Mouse (Mus musculus) liver, adult 2 months (tissue): ENCODE measurements around the gene Kirrel3. TPM values are rescaled to one million over a fixed set of nuclear protein-coding genes. Genes with fewer than 3 reads are reported as not detected.

Source experiments
- DNase-seq: peaks from one replicate; pipeline ENCODE4 v3.0.0-alpha.2; 2011; ENCODE audit warnings: low read depth, low spot score; ENCODE audit errors: extremely low read depth
- H3K27ac ChIP-seq: fragments of 200-500 bp; replicated peaks from 2 replicates; pipeline ENCODE4 v1.5.1; 2012; ENCODE audit warnings: low read depth, mild to moderate bottlenecking, control low read depth, inconsistent platforms, low read length; ENCODE audit not compliant: insufficient read depth
- H3K27me3 ChIP-seq: fragments of 200-500 bp; 2 replicates; pipeline ENCODE4 v1.6.1; 2012; ENCODE audit warnings: mild to moderate bottlenecking, moderate library complexity, low read length, inconsistent platforms; ENCODE audit not compliant: control insufficient read depth, insufficient read depth
- H3K36me3 ChIP-seq: fragments of 200-500 bp; 2 replicates; pipeline ENCODE4 v1.6.1; 2012; ENCODE audit warnings: low read length, inconsistent platforms; ENCODE audit not compliant: control insufficient read depth, insufficient read depth
- H3K4me1 ChIP-seq: fragments of 200-500 bp; 2 replicates; pipeline ENCODE4 v1.6.1; 2011; ENCODE audit warnings: low read length; ENCODE audit not compliant: control insufficient read depth, insufficient read depth
- H3K4me3 ChIP-seq: fragments of 200-500 bp; 2 replicates; pipeline ENCODE4 v1.5.1; 2011; ENCODE audit warnings: low read depth, mild to moderate bottlenecking, control low read depth, low read length, moderate library complexity; ENCODE audit not compliant: insufficient read depth
- H3K79me2 ChIP-seq: fragments of 200-500 bp; 2 replicates; pipeline ENCODE4 v1.6.1; 2012; ENCODE audit warnings: inconsistent platforms, mild to moderate bottlenecking, low read length, moderate library complexity; ENCODE audit not compliant: control insufficient read depth, insufficient read depth
- H3K9ac ChIP-seq: fragments of 200-500 bp; 2 replicates; pipeline ENCODE4 v1.6.1; 2012; ENCODE audit warnings: low read depth, mild to moderate bottlenecking, control low read depth, inconsistent platforms, low read length
- CTCF ChIP-seq: fragments of 200-500 bp; IDR thresholded peaks from 2 replicates; pipeline ENCODE4 v1.5.1; 2011; ENCODE audit warnings: low read depth, low read length, control low read depth
- POLR2A ChIP-seq: fragments of 200-500 bp; IDR thresholded peaks from 2 replicates; pipeline ENCODE4 v1.6.1; 2011; ENCODE audit warnings: low read length, control low read depth; ENCODE audit not compliant: insufficient read depth; ENCODE audit errors: extremely low read depth
- WGBS: fragments of 180-500 bp; shearing (Covaris S2); methylation state at CpG from one replicate; pipeline ENCODE4 v1.1.7; 2018; 5-methylcytosine and 5-hydroxymethylcytosine counted together
- polyA plus RNA-seq: library from polyadenylated mRNA; depleted of rRNA; stranded (reverse); fragments of >200 nt; gene quantifications from 2 replicates; pipeline ENCODE4 v1.2.3, GENCODE M21; 2012
- total RNA-seq: library from RNA; depleted of rRNA; stranded (reverse); fragments of >200 nt; gene quantifications from 2 replicates; pipeline ENCODE4 v1.2.3, GENCODE M21; 2014

Gene Kirrel3
- total and polyA plus RNA-seq, 2 experiments = 0.09 TPM; not detected in 1

GRCm38 (mm10) chr9:34882211-34882610 lies 396.5 kb downstream of the Kirrel3 start:
- H3K4me3 ChIP-seq = no peak overlapping the region
- no peak overlapping the region for H3K27ac ChIP-seq
- TF ChIP-seq CTCF = no peak
- TF ChIP-seq POLR2A = no peak
- H3K4me1 ChIP-seq = no peaks in the 10 kb centered on the region
- H3K79me2 ChIP-seq = no peaks in the 10 kb centered on the region
- H3K36me3 ChIP-seq = no peaks in the 10 kb centered on the region
- no peak overlapping the region for H3K9ac ChIP-seq
- DNase-seq = no peak
- 0 out of 2 replicates have a peak, but pooled peaks cover 3% of the 10 kb centered on the region for H3K27me3 ChIP-seq
- WGBS = 34% methylated on average over 2 of the region's 2 CpGs

- TF ChIP-seq CTCF (no peak), POLR2A (no peak)
- H3K9ac ChIP-seq = no peak overlapping the region
- 0 out of 2 replicates have a peak, but pooled peaks cover 3% of the 10 kb centered on the region for H3K27me3 ChIP-seq
- H3K79me2 ChIP-seq = no peaks in the 10 kb centered on the region
- no peak overlapping the region for H3K27ac ChIP-seq
- WGBS = 46% methylated on average over 4 of the region's 4 CpGs
- H3K36me3 ChIP-seq = no peaks in the 10 kb centered on the region
- H3K4me3 ChIP-seq = no peak overlapping the region
- H3K4me1 ChIP-seq = no peaks in the 10 kb centered on the region
- DNase-seq = no peak
These were observed 397.4 kb downstream of the Kirrel3 start for GRCm38 (mm10) chr9:34883122-34883521.

DNA sequence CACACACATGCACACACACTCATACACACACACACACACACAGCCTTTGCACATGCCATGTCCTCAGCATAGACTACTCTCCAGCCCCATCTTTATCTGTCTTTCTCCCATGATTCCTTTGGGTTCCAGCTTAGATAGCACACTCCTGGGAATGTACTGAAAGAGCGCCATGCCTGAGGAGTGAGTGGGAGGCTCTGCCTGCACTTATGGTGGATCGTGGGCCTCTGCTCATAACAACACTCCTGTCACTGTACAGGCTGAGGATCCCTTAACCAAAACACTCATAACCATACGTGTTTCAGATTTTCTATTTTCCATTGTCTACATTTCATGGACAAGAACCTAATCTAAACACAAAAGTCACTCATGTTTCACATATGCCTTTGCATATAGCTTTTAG lies 398.6 kb downstream of the Kirrel3 start:
- no peak overlapping the region for H3K9ac ChIP-seq
- no peaks in the 10 kb centered on the region for H3K79me2 ChIP-seq
- WGBS = 87% methylated on average over 3 of the region's 3 CpGs
- H3K4me1 ChIP-seq = no peaks in the 10 kb centered on the region
- DNase-seq = no peak
- 0 out of 2 replicates have a peak, but pooled peaks cover 3% of the 10 kb centered on the region for H3K27me3 ChIP-seq
- no peaks in the 10 kb centered on the region for H3K36me3 ChIP-seq
- no peak overlapping the region for H3K4me3 ChIP-seq
- H3K27ac ChIP-seq = no peak overlapping the region
- TF ChIP-seq POLR2A (no peak), CTCF (no peak)

- no peak for DNase-seq
- H3K4me3 ChIP-seq = no peak overlapping the region
- 72% methylated on average over 3 of the region's 3 CpGs for WGBS
- no peaks in the 10 kb centered on the region for H3K36me3 ChIP-seq
- H3K27ac ChIP-seq = no peak overlapping the region
- no peak overlapping the region for H3K9ac ChIP-seq
- H3K4me1 ChIP-seq = no peaks in the 10 kb centered on the region
- TF ChIP-seq CTCF (no peak), POLR2A (no peak)
- H3K27me3 ChIP-seq = 0 out of 2 replicates have a peak, but pooled peaks cover 3% of the 10 kb centered on the region
- no peaks in the 10 kb centered on the region for H3K79me2 ChIP-seq
These were observed 399.2 kb downstream of the Kirrel3 start for GRCm38 (mm10) chr9:34884942-34885341.

DNA sequence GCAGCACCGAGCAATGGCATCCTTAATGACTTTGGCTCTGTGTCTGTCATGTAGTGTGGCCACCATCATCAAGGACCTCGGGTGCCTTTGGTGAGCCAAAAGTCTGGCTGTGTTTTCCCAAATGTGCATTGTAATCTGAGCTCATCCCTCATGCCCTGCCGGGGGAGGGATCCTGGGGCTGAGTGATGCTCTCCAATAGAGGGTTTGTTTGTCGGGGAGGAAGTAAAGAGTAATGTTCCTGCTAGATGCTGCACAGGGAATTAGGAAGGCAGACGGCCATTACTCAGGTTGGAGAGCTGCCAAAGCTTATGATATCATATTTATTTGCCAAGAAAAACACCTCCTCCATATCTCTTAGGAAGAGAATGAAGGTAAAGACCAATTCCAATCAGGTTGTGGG lies 401.1 kb downstream of the Kirrel3 start:
- no peak overlapping the region for H3K9ac ChIP-seq
- no peaks in the 10 kb centered on the region for H3K36me3 ChIP-seq
- H3K79me2 ChIP-seq = no peaks in the 10 kb centered on the region
- H3K4me3 ChIP-seq = no peak overlapping the region
- 55% methylated on average over 5 of the region's 5 CpGs for WGBS
- H3K4me1 ChIP-seq = no peaks in the 10 kb centered on the region
- TF ChIP-seq POLR2A (no peak), CTCF (no peak)
- H3K27me3 ChIP-seq = 0 out of 2 replicates have a peak, but pooled peaks cover 3% of the 10 kb centered on the region
- DNase-seq = no peak
- H3K27ac ChIP-seq = no peak overlapping the region

DNA sequence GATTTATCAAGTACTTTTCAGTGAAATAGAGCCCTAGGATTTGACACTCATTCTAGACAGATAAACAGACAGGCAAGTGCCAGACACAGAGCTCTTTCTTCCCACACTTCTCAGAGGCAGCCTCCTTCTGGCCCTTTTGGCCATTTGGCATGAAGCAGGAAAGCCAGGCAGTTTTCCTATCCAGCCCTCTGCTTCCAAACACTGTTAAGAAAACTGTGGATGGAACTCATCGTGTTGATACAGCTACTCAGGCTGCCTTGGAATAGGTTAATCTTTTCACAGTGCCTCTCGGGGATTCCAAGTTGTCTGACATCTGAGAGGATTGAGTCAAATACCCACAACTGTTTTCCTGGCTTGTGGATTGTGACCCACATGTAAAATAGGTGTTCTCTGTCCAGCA lies 401.5 kb downstream of the Kirrel3 start:
- H3K9ac ChIP-seq = no peak overlapping the region
- H3K27me3 ChIP-seq = 0 out of 2 replicates have a peak, but pooled peaks cover 3% of the 10 kb centered on the region
- DNase-seq = no peak
- 32% methylated on average over 2 of the region's 2 CpGs for WGBS
- H3K4me1 ChIP-seq = no peaks in the 10 kb centered on the region
- H3K4me3 ChIP-seq = no peak overlapping the region
- H3K27ac ChIP-seq = no peak overlapping the region
- no peaks in the 10 kb centered on the region for H3K79me2 ChIP-seq
- no peaks in the 10 kb centered on the region for H3K36me3 ChIP-seq
- TF ChIP-seq POLR2A = no peak
- TF ChIP-seq CTCF = no peak
